ENCODE assay signal across 27 mouse cellular contexts in the genomic region with DNA sequence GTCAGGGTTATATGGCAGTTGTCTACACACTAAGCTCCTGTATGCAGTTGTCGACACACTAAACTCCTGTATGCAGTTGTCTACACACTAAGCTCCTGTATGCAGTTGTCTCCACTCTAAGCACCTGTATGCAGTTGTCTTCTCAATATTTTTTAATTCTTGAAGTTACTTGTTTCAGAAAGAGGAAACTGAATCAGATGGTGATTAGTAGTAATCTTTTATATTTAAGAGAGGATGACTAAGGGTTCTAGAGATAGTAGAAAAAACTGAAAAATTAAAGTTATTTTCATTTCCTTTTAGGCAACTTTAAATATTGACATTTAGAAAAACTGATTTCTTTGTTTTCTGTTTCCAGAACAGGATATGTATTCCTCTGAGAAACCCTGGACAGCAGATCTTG. TPM values are rescaled to one million over a fixed set of nuclear protein-coding genes. Genes with fewer than 3 reads are reported as not detected.
DNase-seq lines count a peak whose midpoint lies in the region; ATAC-seq and TF ChIP-seq lines count a peak whose summit lies in the region.
"Had no signal": no experiment of that assay in that cellular context is flagged by ENCODE, and none has a peak within 500 bp of the region (broad histone marks: within the 10 kb centered on the region; RNA-seq: fewer than 3 reads in every experiment).

No protein-coding gene starts in this region.

- DNase-seq in MEL (ENCODE audit: low read depth, low spot score), result peak; percentile 65
- no peak for DNase-seq in lung, postnatal 14 days
- DNase-seq: adrenal gland, adult 8-10 months; adrenal gland, postnatal 14 days; adrenal gland, postnatal 36 days; B cell, adult 2 months; cerebellum, adult 11 months; cerebellum, adult 18-20 months; cerebellum, adult 8-10 months; cerebellum, adult 9-11 months; cerebellum, postnatal 14 days; cerebellum, postnatal 36 days; embryo, embryonic 11 days; forebrain, postnatal 0 days had no signal

- peak overlapping the region; percentile 34 for H3K9ac ChIP-seq in MEL (ENCODE audit: control insufficient read depth, low read depth, low read length, poor library complexity, severe bottlenecking)
- H3K9ac ChIP-seq: embryonic facial prominence, embryonic 13.5 days; embryonic facial prominence, embryonic 15.5 days; forebrain, embryonic 13.5 days; forebrain, embryonic 15.5 days; forebrain, postnatal 0 days had no signal

- TF ChIP-seq CTCF in MEL (IDR thresholded peaks at IDR 0.05 in 2 of 3, conservative IDR thresholded peaks at IDR 0.05 in 1 of 3; ENCODE audit: control insufficient read depth in 1 of 3, insufficient read depth in 1 of 3, low read depth in 2 of 3, low read length in 3 of 3, poor library complexity in 1 of 3, severe bottlenecking in 1 of 3), result no peak
- no peak for TF ChIP-seq CTCF in bone marrow macrophage, adult 2 months (IDR thresholded peaks at IDR 0.05; ENCODE audit: low read depth, low read length)

- no peaks in the 10 kb centered on the region for H3K9me3 ChIP-seq in MEL (replicated peaks; ENCODE audit: insufficient read depth, low read length)
- H3K9me3 ChIP-seq: embryonic facial prominence, embryonic 13.5 days; embryonic facial prominence, embryonic 15.5 days; forebrain, embryonic 13.5 days; forebrain, embryonic 15.5 days; G1E had no signal

- H3K27me3 ChIP-seq in MEL (ENCODE audit: control insufficient read depth in 1 of 2, insufficient read depth in 2 of 2, low read length in 2 of 2), result no peaks in the 10 kb centered on the region
- H3K27me3 ChIP-seq: CH12.LX; embryonic facial prominence, embryonic 13.5 days; embryonic facial prominence, embryonic 15.5 days; forebrain, embryonic 13.5 days; forebrain, embryonic 15.5 days; Patski had no signal

- peaks cover 53% of the 10 kb centered on the region for H3K79me2 ChIP-seq in MEL (ENCODE audit: control insufficient read depth, insufficient read depth, low read length, poor library complexity)

- H3K27ac ChIP-seq in MEL (ENCODE audit: control insufficient read depth, low read depth, low read length), result peak overlapping the region; percentile 80
- H3K27ac ChIP-seq in bone marrow macrophage, adult 2 months (ENCODE audit: insufficient read depth, low read depth, low read length), result peak overlapping the region; percentile 48
- H3K27ac ChIP-seq: embryonic facial prominence, embryonic 13.5 days; embryonic facial prominence, embryonic 15.5 days; forebrain, embryonic 13.5 days; forebrain, embryonic 15.5 days had no signal

- TF ChIP-seq RAD21 in MEL (IDR thresholded peaks at IDR 0.05; ENCODE audit: low read depth, low read length), result no peak

- peak; percentile 47 to 61; a peak in 3 of 4 replicates for TF ChIP-seq EP300 in MEL (IDR thresholded peaks at IDR 0.05; ENCODE audit: low read depth in 1 of 2, low read length in 2 of 2)

- ATAC-seq in inflammation-experienced regulatory T-cells, adult 6 months, result no peak
- no peak for ATAC-seq in erythroid progenitor cell, adult 5-6 weeks (replicated peaks; ENCODE audit: low FRiP score, poor library complexity, severe bottlenecking)
- ATAC-seq: activated CD4-positive, CD25-positive, alpha-beta regulatory T cell, adult 4 months; CD4-positive, CD25-positive, alpha-beta regulatory T cell, adult 4 months; forebrain, embryonic 13.5 days; forebrain, embryonic 15.5 days; forebrain, postnatal 0 days; Patski had no signal

- no peak for TF ChIP-seq POLR2A in MEL (IDR thresholded peaks at IDR 0.05; ENCODE audit: control insufficient read depth in 1 of 2, insufficient read depth in 1 of 2, low read depth in 1 of 2, low read length in 2 of 2, poor library complexity in 1 of 2)
- no peak for TF ChIP-seq POLR2A in bone marrow macrophage, adult 2 months (IDR thresholded peaks at IDR 0.05; ENCODE audit: borderline replicate concordance, low read depth, low read length)

- H3K4me1 ChIP-seq in MEL (ENCODE audit: control insufficient read depth in 1 of 2, insufficient read depth in 2 of 2, low read length in 2 of 2), result peaks cover 44 to 62% of the 10 kb centered on the region in 2 experiments
- peaks cover 34% of the 10 kb centered on the region for H3K4me1 ChIP-seq in bone marrow macrophage, adult 2 months (ENCODE audit: control insufficient read depth, insufficient read depth, low read length)
- H3K4me1 ChIP-seq: forebrain, embryonic 13.5 days; forebrain, embryonic 15.5 days had no signal

- H3K4me3 ChIP-seq in MEL (ENCODE audit: control insufficient read depth in 1 of 2, insufficient read depth in 1 of 2, low read depth in 2 of 2, low read length in 2 of 2), result peak overlapping the region in 1 of 2 experiments; percentile 15; a peak in 2 of 4 replicates
- H3K4me3 ChIP-seq in bone marrow macrophage, adult 2 months (ENCODE audit: insufficient read depth, low read length), result no peak overlapping the region
- H3K4me3 ChIP-seq: embryonic facial prominence, embryonic 13.5 days; embryonic facial prominence, embryonic 15.5 days; erythroblast, embryonic 14.5 days; forebrain, embryonic 13.5 days; forebrain, embryonic 15.5 days had no signal

- peaks cover 11 to 67% of the 10 kb centered on the region in 2 experiments for H3K36me3 ChIP-seq in MEL (ENCODE audit: control insufficient read depth in 1 of 2, insufficient read depth in 2 of 2, low read length in 2 of 2)
- H3K36me3 ChIP-seq: embryonic facial prominence, embryonic 13.5 days; embryonic facial prominence, embryonic 15.5 days; forebrain, embryonic 15.5 days had no signal

TF ChIP-seq in MEL, 35 proteins besides CTCF, POLR2A, EP300 and RAD21:
- TF ChIP-seq ELF1 (IDR thresholded peaks at IDR 0.05; ENCODE audit: low read depth, low read length), result no peak
- TF ChIP-seq GATA1 (IDR thresholded peaks at IDR 0.05; ENCODE audit: low read depth, low read length), result peak; percentile 47; the same call in 1 of the 2 replicates
- no peak for TF ChIP-seq POLR2AphosphoS5 (IDR thresholded peaks at IDR 0.05; ENCODE audit: borderline replicate concordance, low read depth, low read length)
- TF ChIP-seq MAX (IDR thresholded peaks at IDR 0.05; ENCODE audit: low read length), result no peak
- peak; percentile 66 for TF ChIP-seq ETS1 (IDR thresholded peaks at IDR 0.05; ENCODE audit: low read depth, low read length)
- TF ChIP-seq MAFK (IDR thresholded peaks at IDR 0.05; ENCODE audit: borderline replicate concordance, low read depth, low read length), result no peak

RNA-seq across cellular contexts. Expression of gene Usp6nl, which starts 13.5 kb away (rescaled TPM):
- total RNA-seq in MEL (2012; rRNA removed), result 8.9 and 11.2 TPM in 2 replicates
- 10 to 100 TPM; 24.8 to 67.1 TPM for polyA plus RNA-seq in MEL (2012; ENCODE audit: insufficient read depth in 1 of 2, insufficient read length in 2 of 2, low read depth in 1 of 2, low replicate concordance in 2 of 2, missing spikeins in 1 of 2)
- 4.6 and 5.6 TPM in 2 replicates for polyA plus RNA-seq in bone marrow macrophage, adult 2 months (2012; ENCODE audit: insufficient read depth, insufficient read length, missing spikeins)
- 10 to 100 TPM in 1 of 3 experiments, 1 to 10 TPM in 2; 4.1 to 11.9 (median 7.2) TPM for polyA plus RNA-seq in inflammation-experienced regulatory T-cells, adult 6 months (2017; shearing (Covaris generic))
- 18.0 and 30.3 TPM in 2 replicates for total RNA-seq in erythroid progenitor cell, adult 5-6 weeks (2015; ENCODE audit: low replicate concordance)
- 26.6 and 47.0 TPM in 2 replicates for total RNA-seq in erythroid progenitor cell, adult 5-6 weeks (2017; ENCODE audit: low replicate concordance)
